Mouse (Mus musculus) ZHBTc4 (cell line): ENCODE results near the gene Maml3.

Experiments used
- DNase-seq: peaks from one replicate; pipeline ENCODE4 v3.0.0-alpha.2; 2011; ENCODE audit warnings: low read depth, low spot score

Maml3 gene

GRCm38 (mm10) chr3:51668607-51669006, 436.3 kb downstream of the Maml3 start:
- peak; percentile 39 for DNase-seq

- no peak for DNase-seq
Observed at GRCm38 (mm10) chr3:51662557-51662956, 442.3 kb downstream of the Maml3 start.

DNA sequence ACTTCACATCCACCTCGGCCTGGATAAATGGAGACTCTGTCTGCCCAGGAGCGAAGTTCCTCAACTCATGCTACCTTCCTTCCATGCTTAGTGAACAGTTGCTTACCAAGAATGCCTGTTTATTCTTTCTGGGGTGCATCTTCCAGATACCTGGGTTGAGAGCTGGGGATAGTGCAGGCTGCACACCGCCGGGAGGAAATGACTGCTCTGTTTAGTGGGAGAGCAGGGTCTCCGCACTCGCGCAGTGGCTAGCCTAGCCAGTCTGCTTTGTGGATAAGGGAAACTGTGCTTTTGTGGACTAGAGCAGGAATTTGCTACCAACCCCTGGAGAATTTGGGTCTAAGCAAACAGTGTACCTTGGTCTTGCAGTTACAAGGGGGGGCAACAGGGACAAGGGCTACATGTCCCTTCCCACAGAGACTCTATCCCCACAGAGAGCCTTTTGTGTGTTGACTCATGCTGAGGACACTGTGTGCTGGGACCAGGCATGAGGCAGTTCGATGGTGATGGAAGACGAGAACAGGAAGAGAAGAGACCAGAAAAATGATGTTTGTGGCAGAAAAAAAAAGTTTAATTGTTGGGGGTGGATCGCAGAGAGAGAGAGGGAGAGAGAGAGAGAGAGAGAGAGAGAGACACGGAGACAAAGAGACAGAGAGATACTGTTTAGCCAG, 442.9 kb downstream of the Maml3 start:
- DNase-seq: no peak

DNA sequence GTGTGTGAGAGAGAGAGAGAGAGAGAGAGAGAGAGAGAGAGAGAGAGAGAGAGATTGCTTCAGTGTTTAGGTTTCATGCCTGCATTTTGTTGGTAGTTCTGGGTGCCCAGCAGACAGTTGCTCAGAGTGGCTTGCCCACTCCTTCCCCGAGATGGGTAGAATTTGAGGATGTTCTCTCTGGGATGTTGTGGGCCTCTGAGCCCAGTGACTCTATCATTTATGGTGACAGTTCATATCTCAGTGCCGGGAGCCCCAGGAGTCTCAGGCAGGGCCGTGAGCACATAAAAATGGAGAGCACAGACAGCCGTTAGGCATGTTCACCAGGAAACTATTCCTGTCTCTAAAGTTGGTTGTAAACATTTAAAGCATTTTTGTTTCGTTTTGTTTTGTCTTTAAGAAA, 443.5 kb downstream of the Maml3 start:
- no peak for DNase-seq

DNA sequence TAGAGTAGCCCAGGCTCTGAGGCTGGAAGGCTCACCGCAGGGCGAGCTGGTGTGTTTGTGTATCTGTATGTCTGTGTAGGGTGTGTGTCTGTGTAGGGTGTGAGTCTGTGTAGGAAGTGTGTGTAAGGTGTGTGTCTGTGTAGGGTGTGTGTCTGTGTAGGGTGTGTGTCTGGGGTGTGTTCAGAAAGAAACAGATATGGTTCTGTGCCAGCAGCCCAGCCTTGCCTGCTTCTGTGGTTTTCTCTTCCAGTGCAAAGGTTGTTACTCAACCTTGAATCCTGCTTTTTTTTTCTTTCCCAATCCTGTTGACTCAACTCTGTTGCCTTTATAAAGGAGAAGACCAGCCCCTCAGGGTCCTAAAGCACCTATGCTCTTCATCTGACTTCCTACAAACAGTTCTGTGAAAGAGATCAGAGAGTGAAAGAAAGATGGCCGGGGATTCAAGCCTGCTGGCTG, 444.0 kb downstream of the Maml3 start:
- DNase-seq: no peak

DNA sequence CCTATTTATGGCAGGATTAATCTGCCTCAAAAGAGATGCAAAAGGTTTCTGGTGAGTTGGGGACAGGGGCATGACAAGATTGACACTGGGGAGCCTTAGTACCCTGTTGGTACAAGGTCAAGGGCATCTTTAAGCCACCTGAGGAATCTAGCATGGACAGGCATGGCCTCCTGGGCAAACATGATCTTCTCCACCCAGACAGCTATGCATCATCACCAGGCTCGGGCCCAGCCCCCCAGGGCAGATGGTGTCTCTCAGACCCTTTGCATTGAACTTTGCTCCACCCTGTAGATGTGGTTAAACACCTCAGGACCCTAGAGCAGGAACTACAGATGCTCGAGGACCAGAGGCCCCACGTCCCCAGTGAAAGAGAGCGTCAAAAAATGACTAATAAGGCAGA, 444.8 kb downstream of the Maml3 start, which contains the start of gene Mgst2:
Gene Mgst2 (plus strand): TSS at position 301 of the 400 bp plus-strand sequence.
- no peak for DNase-seq

- no peak for DNase-seq
Observed at GRCm38 (mm10) chr3:51659415-51659814, 445.5 kb downstream of the Maml3 start.

DNA sequence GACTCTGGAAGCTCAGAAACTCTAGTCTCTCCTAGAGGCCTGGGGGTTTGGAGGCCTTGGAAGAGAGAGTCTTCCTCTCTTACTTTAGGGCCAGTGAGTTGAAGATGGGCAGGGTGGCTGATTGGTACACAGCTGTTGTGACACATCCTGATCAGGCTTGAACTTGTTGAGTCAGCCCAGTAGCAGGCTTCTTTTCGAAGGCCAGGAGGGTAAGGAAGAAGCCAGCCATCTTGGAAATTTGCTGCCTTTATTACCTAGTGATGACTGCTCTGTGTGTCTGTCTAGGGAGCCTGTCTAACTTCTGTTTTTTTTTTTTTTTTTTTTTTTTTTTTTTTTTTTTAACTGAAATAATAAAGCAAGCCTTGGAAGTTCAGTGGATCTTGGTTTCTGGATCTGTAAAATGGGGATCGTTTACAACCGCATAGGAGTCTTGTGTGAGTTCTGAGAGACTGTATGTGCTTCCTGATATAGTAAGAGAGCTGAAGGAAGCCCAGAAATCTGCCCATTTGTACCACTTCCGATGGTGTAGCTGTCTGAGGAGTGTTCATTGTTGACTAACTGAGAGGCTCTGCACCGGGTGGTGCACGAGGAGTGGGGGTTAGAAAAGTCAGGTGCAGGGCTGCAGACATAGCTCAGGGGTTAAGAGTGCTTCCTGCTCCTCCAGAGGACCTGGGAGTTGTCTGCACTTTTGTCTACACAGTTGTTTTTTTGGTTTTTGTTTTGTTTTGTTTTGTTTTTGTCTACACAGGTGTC, 450.4 kb downstream of the Maml3 start:
- DNase-seq: no peak

- DNase-seq: peak; percentile 72
Observed at GRCm38 (mm10) chr3:51652701-51653100, 452.2 kb downstream of the Maml3 start.

- peak; percentile 92 for DNase-seq
Observed at GRCm38 (mm10) chr3:51652292-51652691, 452.6 kb downstream of the Maml3 start.

DNA sequence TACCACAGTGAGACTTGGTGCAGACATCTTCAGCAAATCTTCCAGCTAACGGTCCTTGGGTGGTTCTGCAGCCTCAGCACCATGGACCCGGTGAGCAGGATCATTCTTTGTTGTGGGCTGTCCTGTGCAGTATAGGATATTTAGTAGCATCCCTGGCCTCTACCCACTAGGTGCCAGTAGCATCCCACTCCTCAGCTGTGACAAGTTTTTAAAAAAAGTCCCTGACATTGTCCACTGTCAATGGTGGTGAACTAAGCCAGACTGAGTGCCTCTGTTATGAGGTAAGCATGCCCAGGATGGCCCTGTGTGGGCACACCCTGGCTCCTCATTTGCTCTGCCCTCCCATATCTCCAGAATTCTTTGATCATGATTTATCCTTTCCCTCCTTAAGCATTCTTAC, 453.7 kb downstream of the Maml3 start:
- no peak for DNase-seq

DNA sequence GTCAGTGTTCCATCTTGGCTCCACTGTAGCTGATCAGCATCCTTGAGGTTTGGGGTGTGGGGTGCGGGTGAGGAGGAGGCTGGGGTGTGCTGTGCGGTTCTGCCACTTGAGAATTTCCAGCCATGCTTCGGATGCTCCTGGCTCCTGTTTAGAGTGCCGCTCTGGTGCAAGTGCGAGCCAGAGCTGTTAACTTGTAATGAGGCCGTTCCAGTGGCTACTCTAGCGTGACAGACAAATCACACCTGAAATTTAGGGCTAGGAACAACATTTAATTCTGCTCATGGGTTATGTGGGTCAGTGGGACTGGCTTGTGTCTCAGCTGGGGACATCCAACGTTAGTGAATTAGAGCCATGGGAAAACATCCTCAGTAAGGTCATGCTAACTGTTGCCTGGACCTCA, 454.9 kb downstream of the Maml3 start:
- DNase-seq: no peak

DNA sequence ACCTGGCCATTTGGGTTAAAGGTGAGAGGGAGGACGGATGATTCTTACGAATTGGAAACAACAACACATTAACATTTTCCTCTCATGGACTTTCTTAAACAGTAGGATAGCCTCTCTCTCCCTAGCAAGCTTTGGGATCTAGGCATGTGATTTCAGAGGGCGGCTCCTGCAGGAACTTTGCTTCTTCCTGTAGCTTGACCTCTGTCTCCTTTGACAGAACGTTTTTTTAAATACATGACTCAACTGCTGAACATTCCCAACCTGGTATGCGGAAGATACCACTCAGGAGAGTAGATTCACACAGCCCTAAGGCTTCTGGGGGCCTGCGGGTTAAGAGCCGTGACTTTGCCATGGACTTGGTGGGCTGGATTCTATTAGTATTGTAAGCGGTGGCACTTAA, 455.4 kb downstream of the Maml3 start:
- no peak for DNase-seq

- peak; percentile 91 for DNase-seq
Observed at GRCm38 (mm10) chr3:51648037-51648664, 456.7 kb downstream of the Maml3 start.

DNA sequence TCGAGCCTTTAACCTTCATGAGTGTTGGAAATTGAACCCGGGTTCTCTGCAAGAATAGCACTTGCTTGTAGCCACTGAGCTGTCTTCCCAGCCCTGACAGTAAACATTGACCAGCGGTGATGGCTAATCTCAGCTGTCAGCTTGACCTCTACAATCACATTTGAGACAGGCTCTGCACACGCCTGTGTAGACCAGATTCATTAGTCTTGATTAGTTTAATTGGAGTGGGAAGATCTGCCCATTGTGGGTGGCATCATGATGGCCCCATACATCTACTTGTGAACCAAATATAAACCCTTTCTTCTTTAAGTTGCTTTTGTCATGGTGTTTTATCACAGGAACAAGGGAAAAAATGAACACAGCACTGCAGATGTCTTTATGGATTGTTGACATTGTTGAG, 457.5 kb downstream of the Maml3 start:
- DNase-seq: no peak

DNA sequence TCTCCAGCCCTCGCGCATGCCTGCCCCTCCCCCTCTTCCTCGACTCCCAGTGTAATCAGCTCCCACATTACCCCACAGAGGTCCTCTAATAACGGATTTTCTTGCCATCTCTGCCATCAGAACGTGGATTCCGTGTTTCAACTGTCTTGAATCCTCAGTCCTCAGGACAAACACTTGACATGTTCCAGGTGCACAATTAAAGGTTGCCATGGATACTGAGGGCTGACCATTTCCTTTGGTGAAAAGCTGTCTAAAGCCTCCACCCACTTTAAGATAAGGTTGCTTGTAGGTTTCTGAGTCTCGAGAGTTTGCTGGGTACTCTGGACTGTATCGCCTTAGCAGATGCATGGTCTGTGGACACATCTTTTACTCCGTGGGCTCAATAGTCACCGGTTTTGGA, 458.6 kb downstream of the Maml3 start:
- DNase-seq: peak; percentile 44

GRCm38 (mm10) chr3:51645484-51645883, 459.4 kb downstream of the Maml3 start:
- no peak for DNase-seq

DNA sequence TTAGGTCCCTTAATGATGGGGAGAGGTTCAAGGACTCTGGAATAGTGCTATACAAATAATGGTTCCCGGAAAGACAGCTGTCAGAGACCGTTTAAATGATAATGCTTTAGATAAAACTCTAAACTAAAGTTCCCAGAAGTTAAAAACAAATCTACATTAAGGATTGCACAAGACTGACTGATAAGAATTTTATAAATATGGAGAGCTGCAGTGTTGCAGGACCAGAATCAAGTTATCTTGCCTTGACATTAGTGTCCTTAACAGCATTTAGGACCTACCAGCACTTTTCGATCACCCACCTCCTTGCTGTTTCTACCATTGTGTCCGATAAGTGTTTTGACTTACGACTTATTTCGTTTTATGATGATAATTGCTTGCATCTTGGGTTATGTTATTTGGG, 466.6 kb downstream of the Maml3 start:
- DNase-seq: no peak

- no peak for DNase-seq
Observed at GRCm38 (mm10) chr3:51637326-51637725, 467.6 kb downstream of the Maml3 start.

GRCm38 (mm10) chr3:51636700-51637099, 468.2 kb downstream of the Maml3 start:
- peak; percentile 12 for DNase-seq

GRCm38 (mm10) chr3:51635960-51636359, 468.9 kb downstream of the Maml3 start:
- DNase-seq: no peak
